Mouse (Mus musculus) embryonic stem cell, embryonic (primary cell): ENCODE measurements around the gene Stx7.

Experiments
- CTCF ChIA-PET, 4 experiments: fragments of 300-600 bp in 2 of 4; fragments of 350-600 bp in 2 of 4; sonication (Branson Sonifier 250); formaldehyde crosslinking; loops; one replicate each; lab custom pipeline; 2022; ENCODE audit warnings: inconsistent platforms in 2 of 4; lab: Charles Lee
- POLR2A ChIA-PET, 4 experiments: fragments of 300-600 bp in 2 of 4; fragments of 350-600 bp in 2 of 4; sonication (Branson Sonifier 250); formaldehyde crosslinking; loops; one replicate each; lab custom pipeline; 2022; ENCODE audit warnings: antibody characterized with exemption in 4 of 4, inconsistent platforms in 1 of 4; lab: Charles Lee

Gene Stx7

DNA sequence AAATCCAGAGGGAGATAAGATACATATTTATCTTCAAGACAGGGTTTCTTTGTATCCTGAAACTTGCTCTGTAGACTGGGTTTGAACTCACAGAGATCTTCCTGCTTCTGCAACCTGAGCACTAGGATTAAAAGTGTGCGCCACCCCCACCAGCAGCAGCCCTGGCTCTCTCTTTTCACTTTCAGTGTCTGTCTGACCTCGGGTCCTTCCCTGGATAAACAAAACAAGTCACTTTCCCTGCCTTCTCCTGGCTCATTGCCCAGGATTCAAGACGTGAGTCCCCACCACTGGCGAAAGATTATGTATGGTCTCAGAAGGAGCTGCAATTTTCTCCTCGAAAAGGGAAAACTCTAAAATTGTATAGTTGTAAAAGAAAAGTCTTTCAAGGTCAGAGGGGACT is 10.5 kb downstream of the Stx7 start:
- POLR2A ChIA-PET = interaction anchor here in 2 of 4 experiments (0.9 to 1.5 kb wide), 3 partner anchors 10 to 435 kb away, joined by 3 to 5 read pairs (median 3); partner anchors contain the start of genes Ccn2 (in 1 of the 2) and Stx7 (in 1 of the 2)
- CTCF ChIA-PET = interaction anchor here in 1 of 4 experiments (0.6 kb wide), 1 partner anchor 49 kb away, joined by 3 read pairs; no protein-coding TSS in a partner anchor

DNA sequence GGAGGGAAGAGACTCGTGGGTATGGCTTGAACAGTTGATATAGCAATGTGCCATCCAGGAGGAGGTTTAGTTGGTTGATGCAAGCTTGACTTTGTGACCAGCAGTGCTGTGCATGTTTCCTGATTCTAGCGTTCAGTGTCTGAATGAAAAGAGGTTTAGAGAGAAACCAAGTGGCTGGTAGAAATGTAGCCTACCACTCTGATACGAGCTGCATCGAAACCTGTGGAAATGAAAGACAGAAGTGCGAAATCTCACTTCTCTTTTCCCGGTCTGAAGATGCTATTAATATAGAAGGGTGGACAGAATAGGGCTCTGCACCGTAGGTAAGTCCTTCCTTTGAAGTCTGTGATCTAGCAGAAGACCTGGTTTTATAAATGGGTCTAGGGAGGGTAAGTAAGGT is 11.2 kb downstream of the Stx7 start:
- CTCF ChIA-PET = no interaction called here
- POLR2A ChIA-PET = interaction anchor here in 3 of 4 experiments (0.7 to 1.5 kb wide), 4 partner anchors 9 to 435 kb away, joined by 3 to 5 read pairs (median 3); partner anchors contain the start of genes Ccn2 (in 1 of the 3) and Stx7 (in 1 of the 3)

DNA sequence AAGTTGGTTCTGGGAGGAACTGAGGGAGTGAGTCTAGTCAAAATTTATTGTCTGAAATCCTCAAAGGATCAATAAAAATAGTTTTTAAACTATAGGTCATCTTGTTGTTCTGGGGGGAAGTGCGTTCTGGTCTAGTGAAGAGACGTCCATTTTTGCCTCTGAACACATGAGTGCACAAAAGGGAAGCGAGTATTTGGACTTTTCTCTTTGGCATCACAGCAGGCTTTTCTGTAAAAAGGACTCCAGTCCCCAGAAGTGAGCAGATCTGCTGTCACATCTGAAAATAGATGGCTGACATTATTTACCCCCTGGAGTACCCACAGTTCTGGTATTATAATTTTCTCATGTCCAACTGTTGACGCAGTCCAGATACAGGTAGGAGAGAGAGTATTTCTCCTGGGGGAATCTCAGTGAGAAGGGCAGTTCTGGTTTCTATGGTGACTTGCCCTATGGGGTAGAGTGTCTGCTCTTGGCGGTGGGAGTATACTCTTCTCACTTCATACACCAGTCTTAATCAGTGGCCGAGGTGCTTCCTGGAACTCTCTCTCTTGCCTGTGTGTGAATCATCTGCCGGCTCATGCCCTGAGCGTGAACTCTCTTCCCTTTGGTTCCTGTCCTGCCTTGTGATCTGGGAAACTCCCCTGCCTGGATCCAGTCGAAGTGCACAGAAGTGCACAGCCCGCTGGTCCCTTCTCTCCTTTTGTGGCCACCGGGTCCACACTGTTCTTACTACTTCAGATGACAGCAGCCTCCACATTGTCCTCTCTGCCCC is 15.2 kb downstream of the Stx7 start:
- CTCF ChIA-PET = interaction anchor here in 1 of 4 experiments (0.7 kb wide), 1 partner anchor 409 kb away, joined by 3 read pairs; no protein-coding TSS in a partner anchor
- POLR2A ChIA-PET = no interaction called here

DNA sequence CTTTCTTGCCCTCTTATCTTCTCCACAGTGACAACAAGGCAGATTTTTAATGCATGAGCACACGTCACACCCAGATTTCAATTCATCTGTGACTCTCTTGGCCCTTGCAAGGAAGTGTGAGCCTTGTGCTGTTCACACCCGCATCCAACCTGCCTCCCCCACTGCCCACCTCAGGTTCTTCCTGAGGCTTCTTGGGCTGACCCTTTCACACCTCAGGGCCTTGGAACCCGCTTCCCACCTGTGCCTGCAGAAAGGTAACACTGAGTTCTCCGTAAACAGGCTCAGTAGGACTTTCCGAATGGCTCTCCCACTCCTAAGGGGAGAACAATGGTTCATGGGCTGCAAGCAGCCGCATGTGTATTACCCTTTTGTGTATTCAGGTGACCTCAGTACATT is 15.8 kb downstream of the Stx7 start:
- POLR2A ChIA-PET = no interaction called here
- CTCF ChIA-PET = no interaction called here

DNA sequence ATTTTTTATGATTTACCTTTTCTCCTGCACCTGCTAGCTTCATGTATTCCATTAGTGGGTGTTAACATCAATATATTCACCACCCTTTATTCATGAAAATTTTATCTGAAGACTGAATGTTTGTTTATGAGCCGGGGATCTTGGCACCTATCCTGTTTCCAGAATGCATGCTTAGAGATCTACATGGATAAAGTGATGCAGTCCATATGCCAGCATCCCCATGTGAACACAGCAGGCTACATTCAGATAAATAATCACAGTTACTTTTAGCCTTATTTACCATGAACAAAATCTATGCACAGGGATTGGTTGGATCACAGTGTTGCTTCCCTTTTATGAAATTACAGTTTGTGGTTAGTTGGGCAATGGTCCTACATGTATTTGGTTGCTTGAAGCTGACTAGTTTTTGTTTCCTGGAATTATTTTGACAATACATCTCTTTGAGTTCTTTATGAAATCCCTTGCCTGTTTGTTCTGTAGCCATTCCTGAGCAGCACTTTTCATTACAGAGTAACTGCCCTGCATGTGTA is 16.5 kb downstream of the Stx7 start:
- CTCF ChIA-PET = no interaction called here
- POLR2A ChIA-PET = interaction anchor here in 1 of 4 experiments (1.4 kb wide), 1 partner anchor 17 kb away, joined by 4 read pairs; the partner anchor contains the start of gene Stx7

DNA sequence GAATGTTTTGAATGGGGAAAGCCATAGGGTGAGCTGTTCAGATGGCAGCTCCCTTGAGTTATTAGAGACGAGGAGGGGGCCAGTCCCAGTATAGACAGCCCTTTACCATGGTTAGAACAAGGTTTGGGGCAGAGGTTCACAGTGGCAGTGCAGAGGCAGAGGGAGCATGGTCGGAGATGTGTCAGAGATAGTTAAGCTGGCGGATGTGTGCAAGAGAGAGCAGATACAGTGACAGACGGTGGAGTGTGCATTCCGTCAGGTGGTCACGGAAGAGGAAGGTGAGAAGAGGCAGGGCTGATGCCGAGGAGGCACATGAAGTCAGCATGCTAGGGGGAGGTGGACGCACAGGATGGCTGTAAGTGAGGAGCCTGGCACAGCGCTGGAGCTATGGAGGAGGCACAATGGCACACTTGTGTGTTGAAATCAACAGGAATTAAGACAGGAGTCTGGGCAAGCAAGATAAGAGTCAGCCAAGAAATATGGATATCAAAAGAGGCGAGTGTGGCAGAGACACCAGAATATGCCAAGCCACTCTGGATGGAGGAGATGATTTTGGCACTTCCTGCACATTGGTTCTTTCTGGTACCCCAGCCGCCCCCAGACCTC is 19.0 kb downstream of the Stx7 start:
- CTCF ChIA-PET = interaction anchor here in 1 of 4 experiments (0.8 kb wide), 1 partner anchor 460 kb away, joined by 4 read pairs; no protein-coding TSS in a partner anchor
- POLR2A ChIA-PET = interaction anchor here in 1 of 4 experiments (0.7 kb wide), 1 partner anchor 10 kb away, joined by 3 read pairs; no protein-coding TSS in a partner anchor

DNA sequence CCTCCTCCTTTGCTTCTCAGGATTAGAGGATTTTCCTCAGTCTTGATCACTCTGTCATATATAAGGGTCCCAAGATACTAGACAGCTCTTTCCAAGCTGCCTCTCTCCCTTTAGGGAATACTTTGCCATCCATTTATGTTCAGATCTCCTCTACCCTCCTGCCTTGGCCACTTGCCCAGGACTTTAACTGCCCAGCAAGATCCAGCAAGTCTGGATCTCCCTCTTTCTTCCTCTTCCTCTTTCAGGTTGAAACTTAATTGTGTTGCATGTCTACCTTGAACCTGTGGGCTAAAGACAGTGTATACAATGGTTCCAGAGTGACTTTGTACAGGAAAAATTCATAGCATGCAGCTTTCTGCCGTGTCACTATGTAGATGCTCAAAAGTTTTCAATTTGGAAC is 19.8 kb downstream of the Stx7 start:
- POLR2A ChIA-PET = interaction anchor here in 2 of 4 experiments (0.5 to 0.8 kb wide), 2 partner anchors 8 to 385 kb away, joined by 3 read pairs; no protein-coding TSS in a partner anchor
- CTCF ChIA-PET = interaction anchor here in 1 of 4 experiments (0.8 kb wide), 1 partner anchor 459 kb away, joined by 4 read pairs; no protein-coding TSS in a partner anchor

DNA sequence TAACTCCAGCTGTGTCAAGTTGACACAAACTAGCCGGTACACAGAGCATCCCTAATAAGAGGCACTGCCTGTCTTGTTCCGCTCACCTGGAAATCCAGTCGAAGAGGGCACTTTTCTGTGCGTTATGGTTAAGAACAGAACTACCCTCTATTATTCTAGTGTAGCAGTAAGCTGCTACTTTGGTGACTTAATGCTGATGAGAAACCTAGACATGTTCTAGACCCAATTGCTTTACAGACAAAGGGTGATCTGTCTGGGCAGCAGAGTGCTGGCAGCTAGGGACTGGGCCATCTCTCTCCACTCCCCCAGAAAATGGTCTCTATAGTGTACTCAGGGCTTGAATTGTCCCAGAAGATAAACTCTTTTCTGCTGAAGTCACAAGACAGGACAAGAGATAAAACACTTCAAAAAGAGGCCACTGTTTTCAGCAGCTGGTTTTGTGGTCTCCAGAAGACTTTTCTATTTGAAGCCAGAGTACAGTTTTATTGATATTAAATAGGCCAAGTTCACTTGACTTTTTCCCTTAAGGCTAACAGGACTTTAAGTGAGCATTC is 22.9 kb downstream of the Stx7 start:
- CTCF ChIA-PET = interaction anchor here in 1 of 4 experiments (0.6 to 3.6 kb wide), 2 partner anchors 126 to 345 kb away, joined by 4 to 21 read pairs; no protein-coding TSS in a partner anchor
- POLR2A ChIA-PET = interaction anchor here in 2 of 4 experiments (0.6 to 1.1 kb wide), 3 partner anchors 10 to 156 kb away, joined by 3 to 7 read pairs (median 3); no protein-coding TSS in a partner anchor

DNA sequence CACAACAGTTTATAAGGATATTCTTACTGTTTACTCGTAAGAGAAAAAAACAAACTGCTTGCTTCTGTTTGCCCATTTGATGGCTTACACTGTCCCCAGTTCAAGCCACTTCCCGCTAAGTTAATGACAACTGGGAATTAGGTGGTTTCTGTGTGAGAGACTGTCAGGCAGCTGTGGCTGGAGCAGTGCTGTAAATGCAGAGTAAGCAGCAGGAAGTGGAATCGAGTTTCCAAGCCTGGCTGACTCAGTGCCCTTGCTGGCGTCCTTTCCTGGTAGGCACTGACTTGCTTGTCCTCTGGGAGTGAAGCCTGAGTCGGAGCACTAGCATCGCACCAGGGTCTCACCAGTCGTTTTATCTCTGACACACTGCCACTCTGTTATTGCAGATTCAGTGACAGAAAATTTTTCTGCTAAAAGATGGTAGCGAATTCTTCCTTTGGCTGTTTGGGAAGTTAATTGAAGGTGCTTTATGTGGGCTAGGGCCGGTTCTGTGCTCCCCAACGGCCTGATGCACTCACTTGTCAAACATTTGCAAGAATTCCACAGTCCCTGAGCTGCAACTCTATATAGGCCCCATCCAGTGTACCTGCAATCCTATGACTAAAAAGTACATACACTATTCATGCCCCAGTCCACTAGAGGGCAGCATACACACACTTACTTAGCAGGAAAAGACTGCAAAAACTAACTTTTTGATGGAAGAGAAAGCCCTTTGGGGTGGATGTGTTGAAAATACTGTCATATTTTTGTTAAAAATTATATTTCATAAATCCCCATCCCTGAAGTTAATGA is 24.3 kb downstream of the Stx7 start:
- POLR2A ChIA-PET = interaction anchor here in 1 of 4 experiments (1.1 to 1.2 kb wide), 2 partner anchors 10 to 15 kb away, joined by 3 read pairs; no protein-coding TSS in a partner anchor
- CTCF ChIA-PET = interaction anchor here (0.5 to 3.6 kb wide), 15 partner anchors 10 to 361 kb away, joined by 3 to 33 read pairs (median 5); partner anchors contain the start of gene Moxd1 (in 1 of the 4)

DNA sequence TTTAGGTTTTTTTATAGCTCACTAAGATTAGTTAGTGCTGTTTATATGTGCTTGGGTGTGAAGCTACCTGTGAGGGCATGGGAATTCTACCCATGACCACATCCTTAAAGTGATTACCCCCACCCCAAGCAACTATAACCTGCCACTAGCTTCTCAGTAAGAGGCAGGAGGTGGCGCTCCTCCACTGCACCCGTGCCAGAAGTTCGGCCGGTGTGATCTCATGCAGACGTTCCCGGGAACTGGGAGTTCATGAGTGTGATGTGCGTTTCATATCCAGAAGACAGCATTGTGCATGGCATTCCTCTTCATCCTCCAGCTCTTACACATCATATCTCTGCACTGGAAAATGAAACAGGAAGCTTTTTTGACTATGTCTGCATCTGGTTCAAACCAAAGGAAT is 41.3 kb downstream of the Stx7 start:
- CTCF ChIA-PET = interaction anchor here (0.6 to 1.6 kb wide), 8 partner anchors 108 to 434 kb away, joined by 3 to 7 read pairs (median 4); no protein-coding TSS in a partner anchor
- POLR2A ChIA-PET = no interaction called here

DNA sequence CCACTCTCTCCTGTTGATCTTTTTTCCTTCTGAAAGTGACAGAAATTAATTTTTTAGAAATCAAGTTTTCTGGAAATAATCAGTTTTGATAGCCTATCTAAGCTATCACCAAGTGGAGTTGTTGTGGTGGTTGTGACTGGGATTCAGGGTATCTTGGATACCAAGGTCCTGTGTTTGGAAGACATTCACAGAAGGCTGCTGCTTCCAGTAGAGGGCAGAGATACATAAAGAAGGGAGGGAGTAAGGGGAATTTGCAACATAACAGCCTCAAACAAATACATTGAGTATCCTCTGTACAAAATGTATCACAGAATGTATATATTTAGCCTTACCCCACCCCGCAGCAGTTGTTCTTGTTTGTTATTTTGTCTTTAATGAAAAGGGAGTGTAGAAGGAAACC is 42.9 kb downstream of the Stx7 start:
- POLR2A ChIA-PET = interaction anchor here in 1 of 4 experiments (1.5 kb wide), 1 partner anchor 22 kb away, joined by 3 read pairs; no protein-coding TSS in a partner anchor
- CTCF ChIA-PET = interaction anchor here in 2 of 4 experiments (0.7 to 3.0 kb wide), 4 partner anchors 104 to 120 kb away, joined by 3 to 13 read pairs (median 4); no protein-coding TSS in a partner anchor

DNA sequence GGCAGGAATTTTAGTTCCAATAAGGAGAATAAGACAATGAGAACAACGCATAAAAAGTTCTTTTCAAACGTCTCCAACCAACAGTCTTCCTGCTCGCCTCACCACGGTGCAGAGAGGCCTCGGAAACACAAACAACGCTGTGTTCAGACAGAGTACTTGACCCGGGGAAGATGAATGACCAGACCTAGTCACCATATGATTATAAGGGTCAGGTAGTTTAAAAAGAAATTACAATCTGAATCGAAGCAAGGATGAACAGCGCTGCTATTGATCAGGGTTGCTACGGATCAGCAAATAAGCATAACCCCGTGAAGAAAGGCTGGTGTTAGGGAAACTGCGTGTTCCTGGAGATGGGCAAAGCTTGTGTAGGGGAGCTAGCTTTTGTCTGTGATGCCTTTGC is 50.2 kb downstream of the Stx7 start:
- ChIA-PET POLR2A (interaction anchor here in 1 of 4 experiments (0.7 kb wide), 1 partner anchor 169 kb away, joined by 3 read pairs; no protein-coding TSS in a partner anchor), CTCF (no interaction called here)

DNA sequence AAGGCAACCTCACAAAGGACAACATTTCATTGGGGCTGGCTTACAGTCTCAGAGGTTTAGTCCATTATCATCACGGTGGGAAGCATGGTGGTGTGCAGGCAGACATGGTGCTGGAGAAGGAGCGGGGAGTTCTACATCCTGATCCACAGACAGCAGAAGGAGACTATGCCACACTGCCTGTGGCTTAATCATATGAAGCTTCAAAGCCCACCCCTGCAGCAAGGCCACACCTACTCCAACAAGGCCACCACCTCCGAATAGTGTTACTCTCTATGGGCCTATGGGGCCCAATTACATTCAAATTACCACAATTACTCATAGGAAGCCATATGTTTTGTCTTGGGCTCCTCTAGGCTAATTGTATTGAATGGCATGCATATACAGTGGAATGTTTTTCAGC is 51.0 kb downstream of the Stx7 start:
- ChIA-PET POLR2A (interaction anchor here in 1 of 4 experiments (0.6 kb wide), 1 partner anchor 394 kb away, joined by 4 read pairs; no protein-coding TSS in a partner anchor), CTCF (no interaction called here)

DNA sequence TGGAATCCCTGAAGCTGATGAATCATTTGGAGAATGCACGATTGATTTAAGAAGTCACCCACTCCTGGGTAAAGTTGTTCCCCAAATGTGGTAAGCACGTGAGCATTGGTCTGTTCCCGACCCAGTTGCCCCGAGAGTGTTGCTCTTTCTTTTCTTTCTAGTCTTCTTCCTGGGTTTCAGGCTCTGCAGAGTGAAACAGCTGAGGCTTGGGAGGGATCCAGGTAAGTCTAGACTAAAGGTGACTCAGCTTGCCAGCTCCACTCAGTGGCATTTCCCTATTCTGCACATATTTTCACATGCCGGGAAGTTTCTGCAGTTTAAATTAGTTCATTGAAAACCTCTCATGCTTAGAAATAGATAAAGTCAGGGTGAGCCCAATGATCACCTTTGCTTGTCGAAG is 61.0 kb downstream of the Stx7 start:
- CTCF ChIA-PET = no interaction called here
- POLR2A ChIA-PET = no interaction called here

DNA sequence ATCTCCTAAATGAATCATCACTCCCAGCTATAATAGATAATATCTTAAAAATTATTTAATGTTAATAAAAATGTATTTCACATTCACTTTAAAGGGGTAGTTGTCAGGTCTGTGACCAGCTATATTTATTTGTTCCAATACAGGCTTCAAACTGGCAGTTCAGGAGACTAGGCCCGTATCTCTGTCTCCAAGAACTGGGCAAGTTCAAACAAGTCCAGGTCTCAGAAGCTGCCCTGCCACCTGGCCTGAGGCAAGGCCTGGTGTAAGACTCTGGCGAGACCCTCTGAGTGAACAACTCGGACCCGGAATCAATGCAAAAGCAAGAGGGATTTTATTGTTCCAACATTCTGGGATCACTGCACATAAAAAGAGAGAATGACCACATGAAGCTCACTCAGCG is 64.2 kb downstream of the Stx7 start:
- CTCF ChIA-PET = interaction anchor here in 2 of 4 experiments (0.7 kb wide), 4 partner anchors 55 to 1015 kb away, joined by 3 read pairs; no protein-coding TSS in a partner anchor
- POLR2A ChIA-PET = interaction anchor here in 2 of 4 experiments (1.1 to 1.2 kb wide), 2 partner anchors 21 to 401 kb away, joined by 3 read pairs; no protein-coding TSS in a partner anchor

DNA sequence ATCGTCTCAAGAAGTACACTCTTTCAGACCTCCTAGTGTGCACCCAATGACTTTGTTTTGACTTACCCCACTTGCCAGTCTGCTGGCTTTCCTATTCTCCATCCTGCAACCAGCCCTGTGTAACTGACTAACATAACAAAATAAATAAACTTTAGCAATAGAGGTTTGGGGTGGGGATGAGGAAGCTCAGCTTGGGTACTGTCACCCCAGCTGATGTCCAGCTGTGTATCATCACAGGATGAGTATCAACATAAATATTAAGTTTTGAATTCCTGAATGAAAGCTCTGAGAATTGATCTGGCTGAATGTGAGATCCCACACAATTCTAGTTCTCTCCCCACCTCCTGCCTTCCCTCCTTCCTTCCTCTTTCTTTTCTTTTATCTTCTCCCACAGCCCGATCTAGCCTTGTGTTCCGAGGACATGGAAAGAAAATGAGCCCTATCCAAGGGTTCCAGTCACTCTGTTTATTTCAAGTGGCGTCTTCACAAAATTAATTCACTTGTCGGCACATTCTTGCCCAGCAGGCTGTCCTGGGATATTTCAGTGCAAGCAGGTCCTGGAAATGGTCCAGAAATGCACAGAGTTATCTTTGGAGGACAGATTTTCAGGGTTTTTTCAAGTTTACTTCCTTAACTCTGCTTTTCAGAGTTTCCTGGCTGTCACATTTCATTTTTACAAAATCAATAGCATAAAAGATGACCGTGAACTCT is 68.6 kb downstream of the Stx7 start:
- ChIA-PET CTCF (no interaction called here), POLR2A (no interaction called here)

DNA sequence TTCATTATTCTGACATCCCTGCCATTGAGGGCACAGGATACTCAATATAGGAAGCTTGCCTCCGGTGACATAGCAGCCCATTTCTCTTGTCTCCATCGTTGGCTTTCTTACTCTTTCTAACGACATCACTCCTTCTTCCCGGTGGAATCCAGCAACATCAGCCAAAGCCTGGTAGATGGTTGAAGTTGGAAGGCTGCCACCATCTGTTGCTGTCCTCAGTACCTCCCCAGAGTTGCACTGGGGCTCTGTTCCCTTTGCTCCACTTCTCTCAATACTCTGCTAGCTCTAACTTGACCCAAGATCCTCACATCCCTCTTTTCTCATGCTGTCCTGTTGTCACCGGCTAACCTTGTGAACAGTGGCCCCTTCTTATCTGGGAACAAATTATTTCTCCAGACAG is 71.8 kb downstream of the Stx7 start:
- CTCF ChIA-PET = no interaction called here

More for the DNA sequence above, 71.8 kb downstream of the Stx7 start:
- POLR2A ChIA-PET = no interaction called here
